Mouse (Mus musculus) MN1 (cell line): ENCODE results near the gene Rbm4b.
"Not testable (repeated sequence)": the region's sequence is repeated elsewhere in the genome, so short reads cannot be mapped to it uniquely, and the experiment has no call there.

Experiments
- DNase-seq: peaks from one replicate; pipeline ENCODE4 v3.0.0-alpha.2; 2016; ENCODE audit warnings: low spot score

Gene Rbm4b

DNA sequence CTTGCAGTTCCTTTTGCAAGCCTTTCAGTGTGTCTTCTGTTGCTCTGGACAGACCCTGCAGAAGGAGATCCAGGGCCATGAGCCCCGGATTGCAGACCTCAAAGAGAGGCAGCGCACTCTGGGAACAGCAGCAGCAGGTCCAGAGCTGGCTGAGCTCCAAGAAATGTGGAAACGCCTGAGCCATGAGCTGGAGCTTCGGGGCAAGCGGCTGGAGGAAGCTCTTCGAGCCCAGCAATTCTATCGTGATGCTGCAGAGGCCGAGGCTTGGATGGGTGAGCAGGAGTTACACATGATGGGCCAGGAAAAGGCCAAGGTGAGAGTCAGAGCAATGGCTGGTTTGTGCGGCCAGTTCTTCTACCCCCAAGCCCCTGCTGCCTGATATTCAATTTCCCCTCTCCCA lies 11.2 kb upstream of the Rbm4b start:
- peak; percentile 65 for DNase-seq

DNA sequence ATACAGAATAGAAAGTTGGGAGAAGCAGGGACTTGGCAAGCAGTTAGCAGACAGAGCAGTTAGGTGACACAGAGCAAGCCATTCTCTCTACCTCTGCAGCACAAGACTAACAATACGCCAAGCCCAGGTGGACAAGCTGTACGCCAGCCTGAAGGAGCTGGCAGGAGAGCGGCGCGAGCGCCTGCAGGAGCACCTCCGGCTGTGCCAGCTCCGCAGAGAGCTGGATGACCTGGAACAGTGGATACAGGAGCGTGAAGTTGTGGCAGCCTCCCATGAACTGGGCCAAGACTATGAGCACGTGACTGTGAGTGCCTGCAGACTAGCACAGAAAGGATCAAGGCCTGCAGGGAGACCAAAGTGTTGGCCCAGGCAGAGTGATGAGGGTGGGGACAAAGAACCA lies 10.6 kb upstream of the Rbm4b start:
- no peak for DNase-seq

DNA sequence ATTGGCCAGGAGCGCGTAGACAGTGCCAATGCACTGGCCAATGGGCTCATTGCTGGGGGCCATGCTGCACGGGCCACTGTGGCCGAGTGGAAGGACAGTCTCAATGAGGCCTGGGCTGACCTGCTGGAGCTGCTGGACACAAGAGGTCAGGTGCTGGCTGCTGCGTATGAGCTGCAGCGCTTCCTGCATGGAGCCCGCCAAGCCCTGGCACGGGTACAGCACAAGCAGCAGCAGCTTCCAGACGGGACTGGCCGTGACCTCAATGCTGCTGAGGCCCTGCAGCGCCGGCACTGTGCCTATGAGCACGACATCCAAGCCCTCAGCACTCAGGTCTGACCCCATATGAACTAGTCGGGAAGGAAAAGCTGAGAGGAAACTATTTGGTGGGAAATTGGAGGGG lies 9.7 kb upstream of the Rbm4b start:
- DNase-seq: no peak

DNA sequence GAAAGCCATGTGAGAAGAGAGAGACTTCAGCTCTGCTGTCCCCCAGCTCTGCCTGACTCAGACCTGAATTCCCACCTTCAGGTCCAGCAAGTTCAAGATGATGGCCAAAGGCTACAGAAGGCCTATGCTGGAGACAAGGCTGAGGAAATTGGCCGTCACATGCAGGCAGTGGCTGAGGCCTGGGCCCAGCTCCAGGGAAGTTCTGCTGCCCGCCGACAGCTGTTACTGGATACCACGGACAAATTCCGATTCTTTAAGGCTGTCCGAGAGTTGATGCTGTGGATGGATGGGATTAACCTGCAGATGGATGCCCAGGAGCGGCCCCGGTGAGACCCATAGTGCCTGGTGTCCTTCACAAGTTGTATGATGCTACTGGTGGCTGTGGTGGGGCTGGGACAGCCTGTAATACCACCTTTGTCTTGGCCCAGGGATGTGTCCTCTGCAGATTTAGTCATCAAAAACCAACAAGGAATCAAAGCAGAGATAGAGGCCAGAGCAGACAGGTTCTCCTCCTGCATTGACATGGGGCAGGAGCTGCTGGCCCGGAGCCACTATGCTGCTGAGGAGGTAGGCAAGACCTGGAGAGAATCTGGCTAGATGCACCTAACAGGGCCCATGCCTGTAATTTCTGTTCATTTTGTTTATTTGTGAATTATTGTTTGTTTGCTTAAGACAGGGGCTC lies 8.5 kb upstream of the Rbm4b start:
- no peak for DNase-seq

DNA sequence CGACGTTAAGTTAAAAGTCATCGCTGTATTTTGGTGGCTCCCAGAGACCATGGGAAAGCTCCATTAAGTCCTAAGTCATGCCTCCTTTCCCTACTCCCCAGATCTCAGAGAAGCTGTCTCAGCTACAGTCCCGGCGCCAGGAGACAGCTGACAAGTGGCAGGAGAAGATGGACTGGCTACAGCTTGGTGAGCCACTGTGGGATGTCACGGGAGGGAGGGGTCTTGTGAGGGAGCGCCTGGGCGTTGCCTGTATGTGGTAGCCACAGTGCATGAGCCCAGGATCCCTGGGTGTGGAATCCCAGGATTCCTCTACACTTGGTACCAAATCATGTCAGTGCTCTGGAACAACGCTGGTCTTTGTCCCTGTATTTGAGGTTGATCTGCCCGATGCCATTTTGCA lies 7.8 kb upstream of the Rbm4b start:
- no peak for DNase-seq

DNA sequence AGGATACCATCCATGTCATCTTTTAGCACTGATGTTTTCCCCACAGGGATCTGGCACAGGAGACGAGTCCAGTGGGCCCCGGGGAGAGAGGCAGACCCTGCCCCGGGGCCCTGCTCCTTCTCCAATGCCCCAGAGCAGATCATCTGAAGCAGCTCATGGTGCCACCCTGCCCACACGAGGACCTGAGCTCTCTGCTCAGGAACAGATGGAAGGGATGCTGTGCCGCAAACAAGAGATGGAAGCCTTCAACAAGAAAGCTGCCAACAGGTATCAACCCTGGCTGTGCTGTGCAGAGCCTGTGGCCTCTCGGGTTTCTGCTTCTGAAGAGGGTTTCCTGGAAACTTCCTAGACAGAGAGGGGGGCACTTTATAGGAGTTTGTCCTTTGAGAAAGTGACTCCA lies 6.3 kb upstream of the Rbm4b start:
- no peak for DNase-seq

DNA sequence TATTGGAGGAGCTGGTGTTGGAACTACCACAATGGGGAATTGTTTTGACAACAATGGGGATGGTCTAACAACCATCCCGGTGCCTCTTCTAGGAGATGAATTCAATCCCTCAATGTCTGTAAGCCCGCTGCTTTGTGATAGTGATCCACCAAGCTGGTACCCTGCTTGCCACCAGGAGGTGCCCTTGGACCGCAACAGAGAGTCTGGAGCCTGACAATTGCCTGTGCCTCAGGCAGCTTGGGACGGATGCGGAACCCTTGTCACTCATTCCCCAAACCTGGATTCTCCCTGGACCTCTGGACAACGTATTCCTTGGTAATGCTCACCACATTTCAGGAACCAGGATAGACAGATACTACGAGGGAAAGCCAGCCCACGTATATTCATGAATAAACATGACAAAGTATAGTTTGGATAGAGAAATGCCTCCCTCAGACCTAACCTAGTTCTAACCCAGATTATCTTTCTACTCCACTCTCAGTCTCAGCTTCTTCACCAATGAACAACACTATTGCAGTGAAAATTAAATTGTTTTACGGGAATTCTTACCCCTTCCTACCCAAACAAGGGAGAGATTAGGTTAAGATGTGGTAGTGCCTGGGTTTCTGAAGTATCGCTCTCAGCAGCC lies 618 bp upstream of the Rbm4b start:
- DNase-seq: peak; percentile 84

DNA sequence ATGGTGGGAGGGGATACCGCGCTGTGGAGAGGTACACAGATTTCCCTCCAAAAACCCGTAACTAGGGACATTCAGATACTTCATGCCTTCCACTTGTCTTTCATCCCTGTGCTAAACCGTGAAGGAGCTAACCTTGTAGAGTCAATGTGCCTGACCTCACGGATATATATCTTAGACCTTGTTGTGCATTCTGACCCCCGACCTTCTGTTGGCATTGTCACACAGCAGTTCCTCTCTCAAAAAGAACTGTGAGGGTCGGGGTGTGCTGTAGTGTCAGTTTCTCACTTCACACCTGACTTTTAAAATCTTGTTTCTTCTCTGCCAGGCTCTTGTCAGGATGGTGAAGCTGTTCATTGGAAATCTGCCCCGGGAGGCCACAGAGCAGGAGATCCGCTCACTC lies 624 bp downstream of the Rbm4b start:
- DNase-seq: no peak

DNA sequence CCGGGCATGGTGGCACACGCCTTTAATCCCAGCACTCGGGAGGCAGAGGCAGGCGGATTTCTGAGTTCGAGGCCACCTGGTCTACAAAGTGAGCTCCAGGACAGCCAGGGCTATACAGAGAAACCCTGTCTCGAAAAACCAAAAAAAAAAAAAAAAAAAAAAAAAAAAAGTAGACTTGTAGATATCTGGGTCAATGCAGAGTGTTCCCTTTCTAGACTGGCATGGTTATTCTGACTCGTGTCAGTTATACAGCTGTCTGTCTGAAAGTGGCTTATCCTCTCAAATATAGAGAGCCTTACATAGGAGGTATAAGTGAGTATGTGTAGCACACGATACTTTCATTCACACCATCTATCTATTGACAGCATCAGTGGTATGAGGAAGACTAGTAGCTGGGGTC lies 4.2 kb downstream of the Rbm4b start:
- DNase-seq: not testable (repeated sequence)

DNA sequence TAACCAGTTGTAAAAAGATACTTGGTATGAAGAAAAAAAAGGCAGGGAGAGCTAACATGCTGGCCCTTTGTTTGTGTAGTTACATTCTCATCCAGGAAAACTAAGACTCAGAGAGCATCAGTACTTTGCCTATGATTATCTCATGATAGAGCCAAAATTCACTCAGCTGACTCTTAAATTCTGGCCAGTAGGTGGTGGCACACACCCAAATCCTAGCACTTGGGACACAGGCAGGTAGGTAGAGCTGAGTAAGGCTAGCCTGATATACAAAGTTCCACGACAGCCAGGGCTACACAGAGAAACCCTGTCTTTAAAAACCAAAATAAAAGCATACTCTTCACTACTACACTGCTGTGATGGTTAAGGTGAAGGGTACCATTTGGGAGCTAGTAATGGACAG lies 6.6 kb downstream of the Rbm4b start:
- no peak for DNase-seq

DNA sequence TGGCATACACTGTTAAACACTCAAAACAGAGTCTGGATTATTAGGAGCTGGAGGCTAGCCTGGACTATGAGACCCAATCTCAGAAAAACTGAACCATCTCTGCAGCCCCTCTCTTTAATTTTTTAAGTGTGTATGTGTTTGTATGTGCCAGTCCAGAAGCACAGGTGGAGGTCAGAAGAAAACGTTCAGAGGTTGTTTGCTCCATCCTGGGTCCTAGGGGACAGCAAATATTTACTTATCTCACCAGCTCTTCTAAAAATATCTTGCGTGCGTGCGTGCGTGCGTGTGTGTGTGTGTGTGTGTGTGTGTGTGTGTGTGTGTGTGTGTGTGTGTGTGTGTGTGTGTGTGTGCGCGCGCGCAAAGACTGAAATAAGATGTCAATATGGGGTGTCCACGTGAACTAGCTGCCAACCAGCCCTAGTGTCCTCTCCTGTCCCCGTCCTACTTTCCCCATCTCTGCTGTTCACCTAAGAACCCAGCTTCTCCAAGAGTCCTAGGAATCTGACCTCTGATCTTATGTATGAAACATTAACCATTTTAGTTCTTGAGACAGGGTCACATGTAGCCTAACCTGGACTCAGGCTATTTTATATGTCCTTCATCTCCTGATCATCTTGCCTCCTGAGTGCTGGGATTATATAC lies 11.3 kb downstream of the Rbm4b start:
- no peak for DNase-seq

DNA sequence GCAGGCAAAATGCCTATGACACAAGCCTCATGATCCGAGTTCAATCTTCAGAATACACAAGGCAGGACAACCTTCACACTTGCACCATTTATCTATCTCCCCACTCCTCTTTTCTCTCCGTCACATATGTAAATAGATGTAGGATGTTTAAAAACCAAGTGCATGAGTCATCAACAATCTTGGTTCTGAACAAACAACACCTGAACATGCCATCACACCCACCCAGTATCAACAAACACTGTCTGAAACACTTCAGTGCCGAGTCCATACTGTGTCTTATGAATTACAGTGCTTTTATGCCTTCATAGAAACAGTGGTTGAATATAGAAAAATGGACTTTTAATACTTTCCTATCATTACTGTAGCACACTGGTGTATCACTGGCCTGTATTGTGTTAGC lies 16.5 kb downstream of the Rbm4b start:
- no peak for DNase-seq

DNA sequence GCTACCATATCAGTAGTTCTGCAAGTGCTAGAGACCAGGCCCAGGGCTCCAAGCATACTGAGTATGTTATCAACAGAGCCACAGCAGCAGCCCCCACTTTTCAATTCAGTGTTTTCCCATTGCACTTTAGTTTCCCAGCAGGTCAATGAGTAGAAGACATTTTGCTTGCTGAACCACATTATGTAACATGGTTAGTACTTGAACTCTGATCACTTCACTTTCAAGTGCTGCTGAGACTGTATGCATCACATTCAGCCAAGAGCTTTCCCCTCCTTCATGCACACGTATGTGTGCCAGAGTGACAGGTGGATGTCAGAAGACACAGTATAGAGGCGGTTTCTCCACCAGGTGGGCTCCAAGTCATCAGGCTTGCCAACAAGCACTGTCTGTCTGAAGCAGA lies 26.6 kb downstream of the Rbm4b start:
- DNase-seq: no peak

DNA sequence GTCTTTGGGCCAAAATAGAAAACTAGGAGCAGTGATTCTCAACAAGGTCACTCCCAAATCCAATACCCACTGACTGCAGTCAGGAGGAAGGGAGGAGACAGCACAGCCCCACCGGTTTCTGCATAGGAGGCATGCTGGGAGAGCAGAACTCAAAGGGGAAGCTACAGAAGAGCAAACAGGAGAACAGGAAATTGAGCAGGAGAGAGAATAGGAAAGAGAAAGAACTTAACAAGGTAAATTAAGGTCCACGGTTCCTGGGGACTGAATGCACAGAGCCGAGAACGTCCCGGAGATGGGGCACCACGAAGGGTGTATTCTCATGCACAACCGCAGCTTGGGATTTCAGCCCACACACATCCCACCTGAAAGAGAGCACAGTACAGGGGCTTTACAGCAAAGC lies 28.9 kb downstream of the Rbm4b start:
- no peak for DNase-seq

DNA sequence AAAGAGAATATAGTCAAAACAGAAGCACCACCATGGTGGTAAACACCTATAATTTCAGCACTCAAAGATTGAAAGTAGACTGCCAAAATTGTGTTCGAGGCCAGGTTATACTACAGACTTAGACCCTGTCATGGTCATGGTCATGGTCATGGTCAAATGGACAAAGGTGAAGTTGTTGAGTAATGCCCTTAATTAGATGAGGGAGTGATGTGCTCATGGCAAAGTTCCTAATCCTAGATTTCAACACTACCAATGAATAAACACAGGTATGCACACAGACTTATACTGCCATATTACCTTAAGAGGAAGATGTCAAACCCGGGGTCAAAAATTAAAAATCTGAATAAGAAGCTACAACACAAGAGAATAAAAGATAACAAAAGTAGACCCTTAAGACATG lies 30.0 kb downstream of the Rbm4b start:
- no peak for DNase-seq

DNA sequence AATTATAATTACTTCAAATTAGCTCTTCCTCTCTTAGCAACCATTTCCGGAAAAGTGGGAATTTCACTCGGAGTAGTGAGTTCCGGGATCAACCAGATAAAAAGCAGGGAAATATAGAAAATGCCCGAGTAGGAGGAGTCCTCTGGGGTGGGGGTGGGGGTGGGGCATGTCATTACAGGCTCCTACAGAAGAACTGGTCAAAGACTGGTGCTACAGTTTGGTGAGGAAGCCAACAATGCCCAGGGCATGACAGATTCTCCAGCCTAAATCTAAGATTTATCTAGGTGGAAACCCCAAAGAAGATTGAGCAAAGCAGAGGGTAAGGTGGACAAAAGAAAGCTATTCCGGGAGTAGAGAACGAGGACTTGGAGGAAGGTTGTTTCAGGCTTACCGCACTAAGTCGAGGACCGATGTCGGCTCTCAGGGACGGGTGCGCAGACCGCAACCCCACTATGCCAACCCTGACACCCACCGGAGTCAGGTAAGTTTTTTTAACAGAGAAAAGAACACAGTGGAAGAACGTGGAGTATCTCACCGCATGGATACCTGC lies 37.1 kb downstream of the Rbm4b start:
- DNase-seq: no peak

DNA sequence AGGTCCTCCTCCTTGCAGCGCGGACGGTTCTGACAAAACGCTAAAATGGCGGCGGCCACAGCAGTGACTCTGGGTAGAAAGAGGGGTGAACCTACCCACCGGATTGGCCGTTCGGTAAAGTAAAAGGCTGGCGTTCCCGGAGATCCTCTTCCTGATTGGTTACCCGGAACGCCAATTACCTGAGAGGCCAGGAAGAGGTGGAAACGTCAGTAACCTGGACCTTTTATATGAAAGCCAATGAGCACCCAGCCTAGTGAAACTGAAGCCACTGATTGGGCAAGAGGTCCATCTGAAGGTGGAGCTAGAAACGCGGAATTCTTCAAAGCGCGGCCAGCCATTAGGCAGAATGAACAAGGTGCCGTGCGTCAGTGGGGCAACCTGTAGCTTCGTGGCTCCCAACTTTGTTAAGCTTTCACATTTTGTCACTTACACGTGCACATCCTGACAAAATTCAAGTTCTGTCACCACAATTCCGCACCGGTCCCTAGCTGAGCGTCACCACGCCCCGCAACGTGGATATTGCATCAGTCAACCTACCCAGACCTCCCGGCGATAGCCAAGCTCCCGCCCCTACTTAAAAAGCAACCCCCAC lies 37.6 kb downstream of the Rbm4b start, which contains the start of gene Rbm4:
TSS of gene Rbm4 (minus strand) at position 71 of the 592 bp plus-strand sequence.
- peak; percentile 94 for DNase-seq

DNA sequence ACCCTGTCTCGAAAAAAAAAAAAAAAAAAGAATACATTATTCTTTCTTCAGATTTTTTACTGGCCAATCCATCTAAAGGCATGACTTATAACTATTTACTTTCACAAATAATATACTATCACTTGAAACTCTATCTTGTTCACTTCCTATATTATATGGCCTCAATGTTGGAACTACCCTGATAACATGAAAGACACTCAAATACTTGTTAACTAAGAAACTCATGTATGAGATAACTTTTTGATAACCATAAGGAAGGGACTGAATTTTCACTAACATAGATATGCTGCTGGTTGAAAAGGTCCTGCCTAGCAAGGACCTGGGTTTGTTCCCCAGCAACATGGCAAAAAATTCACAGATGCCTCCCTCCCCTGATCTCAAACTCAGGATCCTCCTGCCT lies 39.6 kb downstream of the Rbm4b start:
- no peak for DNase-seq

DNA sequence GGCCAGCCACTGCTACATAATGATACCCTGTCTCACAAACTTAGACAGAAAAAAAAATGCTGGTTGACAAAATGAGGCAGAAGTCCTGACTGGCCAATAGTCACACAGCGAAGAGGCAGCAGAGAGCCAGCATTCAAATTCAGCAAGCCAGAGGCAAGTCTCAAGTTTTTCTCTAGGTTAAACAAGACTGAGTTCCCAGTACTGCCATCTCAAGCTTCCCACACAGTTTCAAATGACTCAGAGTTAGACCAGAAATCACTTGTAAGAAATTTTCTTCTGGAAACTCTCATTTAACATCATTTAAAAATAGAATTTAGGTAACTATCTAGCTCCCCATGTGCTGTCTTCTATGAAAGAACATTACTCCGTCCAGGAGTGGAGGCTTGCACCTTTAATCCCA lies 41.5 kb downstream of the Rbm4b start:
- DNase-seq: no peak

DNA sequence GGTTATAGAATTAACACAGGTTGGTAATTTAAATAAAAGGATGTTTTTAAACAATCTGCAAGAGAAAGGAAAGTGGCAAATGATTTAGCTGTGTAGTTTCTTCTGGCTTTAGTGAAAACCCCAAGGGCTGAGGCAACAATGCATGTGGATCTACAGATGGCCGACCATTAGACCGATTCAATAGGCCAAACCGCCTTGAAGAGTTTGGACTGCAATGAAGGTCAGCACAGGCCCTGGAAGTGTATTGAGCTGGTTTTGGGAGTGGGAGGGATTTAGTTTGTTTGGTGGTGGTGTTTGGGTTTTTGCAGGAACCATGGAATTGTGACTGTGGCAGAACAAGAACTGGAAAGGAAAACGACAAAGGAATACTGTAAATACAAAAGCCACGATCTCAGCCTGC lies 42.8 kb downstream of the Rbm4b start:
- DNase-seq: no peak

DNA sequence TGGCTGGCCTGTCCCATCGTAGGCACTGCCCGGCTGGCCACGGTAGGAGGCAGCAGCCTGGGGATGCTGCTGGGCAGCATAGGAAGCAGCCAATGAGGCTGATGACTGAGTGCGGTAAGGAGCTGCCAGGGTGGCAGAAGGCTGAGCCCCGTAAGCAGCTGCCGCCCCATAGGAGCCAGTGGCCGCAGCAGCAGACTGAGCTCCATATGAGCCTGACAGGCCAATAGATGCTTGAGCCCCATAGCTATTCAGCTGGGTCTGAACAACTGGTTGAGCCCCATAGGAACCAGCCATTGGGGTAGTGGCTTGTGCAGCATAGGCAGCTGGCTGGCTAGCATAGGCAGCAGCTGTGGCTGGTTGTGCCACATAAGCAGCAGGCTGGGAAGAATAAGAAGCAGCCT lies 46.4 kb downstream of the Rbm4b start:
- DNase-seq: no peak

DNA sequence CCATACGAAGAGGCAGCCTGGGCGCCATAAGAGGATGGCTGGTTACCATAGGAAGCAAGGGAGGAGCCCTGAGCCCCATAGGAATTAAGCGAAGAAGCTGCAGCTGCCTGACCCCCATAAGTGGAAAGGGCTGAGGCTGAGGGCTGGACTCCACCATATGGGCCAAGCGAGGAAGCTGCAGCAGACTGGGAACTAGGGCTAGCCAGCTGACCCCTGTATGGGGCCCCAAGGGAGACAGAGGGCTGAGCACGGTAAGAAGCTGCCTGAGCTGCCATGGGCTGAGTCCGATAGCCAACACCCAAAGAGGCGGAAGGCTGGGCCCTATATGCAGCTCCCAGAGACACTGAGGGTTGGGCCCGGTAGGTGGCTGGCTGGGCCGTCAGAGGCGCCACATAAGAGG lies 47.0 kb downstream of the Rbm4b start:
- DNase-seq: no peak

DNA sequence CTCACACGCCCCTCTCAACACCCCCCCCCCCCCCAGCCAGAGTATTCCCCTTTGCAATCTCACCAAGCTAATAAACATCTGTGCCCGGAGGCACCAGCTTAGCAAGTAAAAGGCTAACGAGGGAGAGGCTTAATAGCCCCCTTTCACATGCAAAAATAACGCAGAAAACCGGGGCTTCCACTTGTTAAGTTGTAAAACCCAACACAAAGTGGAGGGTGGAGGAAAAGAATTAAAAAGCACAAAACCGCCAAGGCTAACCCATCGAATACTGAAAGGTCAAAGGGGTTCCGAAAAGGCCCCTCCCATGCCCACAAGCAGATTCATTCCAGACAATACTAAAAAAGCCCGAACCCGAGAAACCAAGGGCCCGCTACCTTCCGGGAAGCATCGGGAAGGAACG lies 54.0 kb downstream of the Rbm4b start:
- DNase-seq: no peak
